Mouse (Mus musculus) stomach, postnatal 0 days (tissue): ENCODE data around the gene Gmppb. TPM values are rescaled to one million over a fixed set of nuclear protein-coding genes. Genes with fewer than 3 reads are reported as not detected.

ENCODE experiments used
- ATAC-seq: fragments of 200-750 bp; cut with Nextera tagmentation; 2 replicates; pipeline ENCODE4 v1.8.0; 2017; ENCODE audit not compliant: low FRiP score, low TSS enrichment
- DNase-seq: peaks from one replicate; pipeline ENCODE4 v3.0.0-alpha.2; 2016; ENCODE audit warnings: low spot score
- H3K27ac ChIP-seq: fragments of 300-500 bp; sonication (generic); replicated peaks from 2 replicates; pipeline ENCODE4 v1.5.1; 2014; ENCODE audit warnings: mild to moderate bottlenecking, control low read depth
- H3K27me3 ChIP-seq: fragments of 300-500 bp; sonication (generic); 2 replicates; pipeline ENCODE4 v1.6.1; 2014; ENCODE audit warnings: low read length; ENCODE audit not compliant: control insufficient read depth, insufficient read depth
- H3K36me3 ChIP-seq: fragments of 300-500 bp; sonication (generic); 2 replicates; pipeline ENCODE4 v1.6.1; 2014; ENCODE audit warnings: low read length, mixed read lengths; ENCODE audit not compliant: control insufficient read depth, insufficient read depth
- H3K4me1 ChIP-seq: fragments of 300-500 bp; sonication (generic); replicated peaks from 2 replicates; pipeline ENCODE4 v1.6.1; 2014; ENCODE audit warnings: antibody characterized with exemption; ENCODE audit not compliant: control insufficient read depth, insufficient read depth
- H3K4me2 ChIP-seq: fragments of 300-500 bp; sonication (generic); replicated peaks from 2 replicates; pipeline ENCODE4 v1.6.1; 2014; ENCODE audit warnings: low read depth, mild to moderate bottlenecking, control low read depth, moderate library complexity
- H3K4me3 ChIP-seq: fragments of 300-500 bp; sonication (generic); 2 replicates; pipeline ENCODE4 v1.5.1; 2014; ENCODE audit warnings: low read depth, low read length, control low read depth
- H3K9ac ChIP-seq: fragments of 300-500 bp; sonication (generic); 2 replicates; pipeline ENCODE4 v1.6.1; 2014; ENCODE audit warnings: mild to moderate bottlenecking, low read length, control low read depth, mixed read lengths
- H3K9me3 ChIP-seq: fragments of 300-500 bp; sonication (generic); 2 replicates; pipeline ENCODE4 v1.6.1; 2016; ENCODE audit warnings: low read length; ENCODE audit not compliant: control insufficient read depth
- CTCF ChIP-seq: IDR thresholded peaks from 2 replicates; pipeline ENCODE4 v1.5.1; 2016; ENCODE audit warnings: antibody characterized with exemption, low read depth, mild to moderate bottlenecking, moderate library complexity
- EP300 ChIP-seq: optimal IDR thresholded peaks from 2 replicates; pipeline ENCODE3; 2016; ENCODE audit warnings: antibody characterized with exemption
- WGBS: fragments of 180-500 bp; shearing (Covaris S2); extraction: QIAGEN DNeasy Blood & Tissue Kit; methylation state at CpG from one replicate; pipeline ENCODE4 v1.1.7; 2014; 5-methylcytosine and 5-hydroxymethylcytosine counted together
- polyA plus RNA-seq: library from polyadenylated mRNA; unstranded; fragments of >200 nt; fragmentation: Nextera tagmentation; extraction: Ambion mirVana; gene quantifications from 2 replicates; pipeline ENCODE4 v1.2.1, GENCODE M21; 2015

The Gmppb gene
- polyA plus RNA-seq, 1 experiment from 2014 or later, result 49.5 TPM

DNA sequence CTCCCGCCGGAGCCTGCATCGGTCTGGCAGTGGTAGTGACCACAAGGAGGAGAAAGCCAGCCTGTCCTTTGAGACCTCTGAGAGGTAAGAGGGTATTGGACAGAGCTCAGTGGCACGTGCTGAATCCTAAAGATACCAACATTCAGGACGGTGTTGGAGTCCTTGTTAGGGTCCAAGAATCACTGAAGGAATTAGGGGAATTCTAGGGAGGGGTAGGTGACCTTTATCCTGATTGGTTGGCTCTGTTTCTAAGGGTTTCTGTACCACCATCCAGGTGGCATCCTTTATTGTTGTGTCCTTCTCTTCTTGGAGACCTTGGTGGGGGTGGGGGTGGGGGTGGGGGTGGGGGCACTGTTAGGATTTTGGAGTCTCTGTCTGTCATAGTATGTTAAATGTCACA, 16.9 kb upstream of the Gmppb start:
- no peak overlapping the region for H3K4me2 ChIP-seq
- H3K9ac ChIP-seq, result no peak overlapping the region
- no peak overlapping the region for H3K4me3 ChIP-seq
- H3K36me3 ChIP-seq, result peaks cover 6% of the 10 kb centered on the region
- H3K4me1 ChIP-seq, result no peaks in the 10 kb centered on the region
- DNase-seq (no peak), ATAC-seq (no peak)
- H3K27ac ChIP-seq, result no peak overlapping the region
- H3K9me3 ChIP-seq, result no peaks in the 10 kb centered on the region
- 91% methylated on average over 5 of the region's 5 CpGs for WGBS
- H3K27me3 ChIP-seq, result no peaks in the 10 kb centered on the region
- TF ChIP-seq CTCF (no peak), EP300 (no peak)

DNA sequence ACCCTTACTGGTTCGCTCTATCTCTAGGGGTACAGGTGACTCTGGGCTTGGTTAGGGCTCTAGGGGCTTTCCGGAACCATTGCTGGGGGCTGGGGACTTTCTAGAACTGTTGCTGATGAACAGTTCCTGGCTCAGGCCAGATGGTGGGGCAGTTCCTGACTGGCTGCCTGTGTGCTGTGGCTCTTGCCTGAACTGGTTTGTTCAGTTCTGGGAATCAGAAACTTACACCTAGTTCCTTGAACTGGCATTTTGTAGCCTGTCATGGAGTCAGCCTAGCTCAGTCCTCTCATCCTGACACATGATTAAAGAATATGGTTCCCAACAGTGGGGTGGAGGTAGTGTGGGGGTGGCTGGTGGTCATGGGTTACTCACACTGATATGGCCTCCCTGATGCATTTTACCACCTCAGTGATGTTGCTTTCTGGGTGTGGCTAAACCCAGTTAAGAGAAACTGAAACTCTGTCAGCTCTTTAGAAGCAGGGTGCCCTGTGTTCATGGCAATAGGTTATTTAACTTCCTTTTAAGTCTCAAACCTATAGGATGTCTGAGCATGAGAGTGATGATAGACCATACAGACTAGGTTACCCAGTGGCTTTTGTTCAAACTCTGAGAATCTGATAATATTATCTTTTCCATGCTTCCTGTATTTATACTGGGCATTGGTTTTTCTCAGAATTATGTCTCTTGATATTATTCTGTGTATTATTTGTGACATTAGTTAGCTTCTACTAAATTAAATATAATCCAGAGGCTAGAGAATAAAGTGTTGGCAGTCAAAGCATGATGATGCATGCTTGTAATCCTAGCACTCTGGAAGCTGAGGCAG, 13.5 kb upstream of the Gmppb start:
- H3K27ac ChIP-seq, result peak overlapping the region; percentile 61
- DNase-seq, result peak; percentile 65
- no peak overlapping the region for H3K4me2 ChIP-seq
- no peaks in the 10 kb centered on the region for H3K4me1 ChIP-seq
- H3K4me3 ChIP-seq, result no peak overlapping the region
- ATAC-seq, result peak; percentile 97
- TF ChIP-seq EP300 (peak; percentile 39), CTCF (peak; percentile 65)
- H3K36me3 ChIP-seq, result peaks cover 6% of the 10 kb centered on the region
- no peaks in the 10 kb centered on the region for H3K9me3 ChIP-seq
- H3K9ac ChIP-seq, result no peak overlapping the region
- H3K27me3 ChIP-seq, result no peaks in the 10 kb centered on the region
- WGBS, result 93% methylated on average over 2 of the region's 2 CpGs

DNA sequence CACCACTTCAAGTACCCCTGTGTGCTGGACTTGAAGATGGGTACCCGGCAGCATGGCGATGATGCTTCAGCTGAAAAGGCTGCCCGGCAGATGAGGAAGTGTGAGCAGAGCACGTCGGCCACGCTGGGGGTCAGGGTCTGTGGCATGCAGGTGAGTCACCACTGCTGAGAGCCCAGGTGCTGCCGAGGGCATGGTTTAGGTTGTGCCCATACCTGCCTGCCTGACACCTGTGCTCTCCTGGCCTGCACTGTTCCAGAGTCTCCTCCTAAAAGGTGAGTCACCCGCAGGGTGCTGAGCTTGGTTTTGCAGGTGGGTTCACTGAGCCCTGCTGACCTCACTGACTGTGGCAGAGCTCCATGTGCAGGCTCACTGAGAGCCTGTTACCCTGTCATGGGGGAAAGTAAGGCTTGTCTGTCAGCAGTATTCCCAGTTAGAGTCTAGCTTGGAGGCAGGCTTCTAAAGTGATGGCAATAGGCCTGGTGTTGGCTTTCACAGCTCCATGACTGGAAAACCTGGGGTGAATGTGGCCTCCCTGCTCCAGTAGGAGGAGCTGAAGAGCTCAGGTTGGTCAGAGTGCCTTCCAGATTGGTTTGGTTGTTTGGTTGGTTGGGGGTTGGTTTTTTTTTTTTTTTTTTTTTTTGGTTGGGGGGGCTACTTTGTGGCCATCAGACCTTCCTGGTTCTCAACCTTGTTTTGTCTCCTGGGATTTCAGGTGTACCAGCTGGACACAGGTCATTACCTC, 4.1 kb upstream of the Gmppb start:
- H3K4me1 ChIP-seq, result no peaks in the 10 kb centered on the region
- 72% methylated on average over 8 of the region's 8 CpGs for WGBS
- H3K27ac ChIP-seq, result no peak overlapping the region
- no peaks in the 10 kb centered on the region for H3K9me3 ChIP-seq
- TF ChIP-seq EP300 (no peak), CTCF (peak; percentile 44)
- no peak for ATAC-seq
- no peaks in the 10 kb centered on the region for H3K27me3 ChIP-seq
- DNase-seq, result no peak
- H3K36me3 ChIP-seq, result peaks cover 25% of the 10 kb centered on the region
- no peak overlapping the region for H3K4me2 ChIP-seq
- no peak overlapping the region for H3K9ac ChIP-seq
- H3K4me3 ChIP-seq, result no peak overlapping the region

DNA sequence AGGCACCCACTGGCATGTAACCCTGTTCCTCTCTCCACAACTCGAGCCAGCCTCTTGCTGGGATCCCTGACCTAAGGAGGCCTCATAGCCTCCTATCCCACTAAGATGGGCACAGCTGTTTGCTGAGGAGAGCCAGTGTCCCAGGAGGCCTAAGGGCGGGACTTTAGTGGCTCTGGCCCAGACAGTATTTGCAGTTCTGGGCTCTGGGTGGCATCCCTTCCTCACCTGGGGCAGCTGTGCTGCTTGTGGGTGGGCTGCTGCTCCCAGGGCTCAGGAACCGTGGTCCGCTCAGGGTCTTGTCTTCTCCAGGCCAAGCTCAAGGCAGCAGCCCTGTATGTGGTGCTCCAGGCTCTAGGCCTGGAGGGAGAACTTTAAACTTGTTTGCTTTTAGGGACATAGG, 2.5 kb upstream of the Gmppb start:
- Histone ChIP-seq H3K4me3 (no peak overlapping the region), H3K9me3 (no peaks in the 10 kb centered on the region), H3K4me2 (no peak overlapping the region), H3K9ac (no peak overlapping the region), H3K27ac (no peak overlapping the region), H3K4me1 (no peaks in the 10 kb centered on the region), H3K36me3 (peaks cover 24% of the 10 kb centered on the region), H3K27me3 (no peaks in the 10 kb centered on the region)
- DNase-seq (no peak), ATAC-seq (no peak)
- no peak for TF ChIP-seq CTCF
- TF ChIP-seq EP300, result no peak
- 88% methylated on average over 4 of the region's 4 CpGs for WGBS

DNA sequence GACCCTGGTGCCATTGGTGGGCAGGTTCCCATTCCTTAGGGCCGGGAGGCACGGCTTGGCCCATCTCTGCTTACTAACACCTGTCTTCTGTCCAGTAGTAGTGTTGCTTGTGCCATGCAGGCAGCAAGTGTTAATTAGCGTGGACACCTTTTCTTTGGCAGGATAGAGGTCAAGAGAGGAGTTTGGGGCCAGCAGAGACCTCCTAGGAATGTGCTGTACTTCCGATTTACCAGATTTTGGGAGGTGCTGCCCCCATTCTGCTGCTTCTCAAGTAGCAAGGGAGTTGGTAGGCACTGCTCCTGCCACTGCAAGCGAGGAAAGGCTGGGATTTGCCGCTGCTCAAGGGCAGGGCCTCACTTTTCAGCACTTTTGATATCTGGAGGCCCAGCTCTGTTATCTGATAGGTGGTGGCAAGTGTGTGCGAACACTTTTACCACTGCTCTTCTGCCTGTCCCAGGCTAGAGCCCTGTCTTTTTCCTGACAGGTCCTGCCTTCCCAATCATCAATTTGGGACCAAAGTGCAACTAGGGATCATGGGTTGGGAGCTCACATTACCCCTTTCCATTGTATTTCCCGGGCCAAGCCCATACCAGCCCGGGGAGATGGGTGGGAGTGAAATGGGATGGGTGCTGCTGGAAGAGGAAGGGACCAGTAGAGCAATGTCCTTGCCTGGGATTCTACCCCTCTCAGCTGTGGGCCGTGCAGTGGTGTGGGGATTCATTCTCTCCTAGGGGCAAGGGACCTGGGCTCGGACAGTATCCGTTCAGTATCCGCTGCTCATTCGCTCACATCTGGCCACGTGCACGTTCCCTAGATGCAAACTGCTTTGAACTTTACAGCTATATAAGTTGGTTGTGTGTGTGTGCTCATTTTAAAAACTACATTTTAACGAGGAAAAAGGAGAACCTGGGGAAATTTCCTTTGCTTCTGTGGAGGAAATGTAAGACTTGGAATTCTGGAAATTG, 1.2 kb upstream of the Gmppb start:
- H3K27me3 ChIP-seq, result no peaks in the 10 kb centered on the region
- H3K9me3 ChIP-seq, result no peaks in the 10 kb centered on the region
- ATAC-seq (no peak), DNase-seq (no peak)
- whole genome bisulfite sequencing, result 48% methylated on average over 17 of the region's 17 CpGs
- H3K36me3 ChIP-seq, result peaks cover 25% of the 10 kb centered on the region
- peak overlapping the region; percentile 50 for H3K9ac ChIP-seq
- H3K27ac ChIP-seq, result peak overlapping the region; percentile 83
- H3K4me3 ChIP-seq, result peak overlapping the region; percentile 79; the same call in 1 of the 2 replicates
- H3K4me1 ChIP-seq, result no peaks in the 10 kb centered on the region
- no peak for TF ChIP-seq CTCF
- H3K4me2 ChIP-seq, result peak overlapping the region; percentile 74
